Mouse (Mus musculus) C2C12 (cell line): ENCODE measurements around the gene Agap3.

Experiments
- CTCF ChIP-seq: IDR thresholded peaks from one replicate; pipeline ENCODE4 v1.5.1; 2011; ENCODE audit not compliant: control insufficient read depth, insufficient read depth, insufficient read length
- MYOG ChIP-seq: IDR thresholded peaks from one replicate; pipeline ENCODE4 v1.6.1; 2011; ENCODE audit not compliant: control insufficient read depth, insufficient read length; ENCODE audit errors: extremely low read depth
- USF1 ChIP-seq: IDR thresholded peaks from one replicate; pipeline ENCODE4 v1.6.1; 2011; ENCODE audit warnings: low read depth, mild to moderate bottlenecking, control low read depth, moderate library complexity

DNA sequence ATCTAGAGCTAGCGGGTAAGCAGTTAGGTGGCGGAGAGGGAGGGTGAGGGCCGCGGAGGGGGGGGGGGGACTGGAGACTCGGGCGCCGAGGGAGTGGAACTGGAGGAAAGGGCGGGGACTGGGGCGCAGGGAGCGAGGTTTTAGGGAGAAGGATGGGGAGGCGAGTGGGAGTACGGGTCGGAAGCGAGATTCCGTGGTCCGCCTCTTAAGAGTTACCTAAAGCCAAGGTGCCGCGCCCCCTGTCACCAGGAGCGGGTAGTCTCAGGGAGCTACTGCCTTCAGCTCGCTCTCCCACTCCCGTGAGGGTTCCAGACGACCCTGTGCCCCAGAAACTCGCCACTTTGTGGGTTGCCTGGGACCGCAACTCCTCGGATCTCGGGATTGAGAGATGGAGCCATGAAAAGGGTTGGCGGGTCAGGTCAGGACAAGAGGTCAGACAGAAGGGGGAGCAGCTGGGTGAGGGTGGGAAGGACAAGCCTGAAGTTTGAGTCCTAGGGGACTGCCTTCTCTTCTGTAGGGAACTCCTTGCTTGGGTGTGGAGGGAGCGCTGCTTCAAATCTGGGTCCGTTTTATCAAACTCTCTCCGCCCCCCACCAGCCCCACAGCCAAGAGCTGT is 26.4 kb upstream of the Agap3 start:
- TF ChIP-seq USF1 (no peak), CTCF (no peak), MYOG (no peak)
